Mouse (Mus musculus) adrenal gland, postnatal 14 days (tissue): ENCODE measurements around the gene Nxpe3. TPM values are rescaled to one million over a fixed set of nuclear protein-coding genes. Genes with fewer than 3 reads are reported as not detected.
A peak's percentile ranks its signal among the peaks of the same experiment; 100 is the strongest.

ENCODE experiments used
- DNase-seq: peaks from one replicate; pipeline ENCODE4 v3.0.0; 2021; ENCODE audit warnings: mixed read lengths
- long read RNA-seq, 2 experiments: library from polyadenylated mRNA; stranded (forward); transcript quantifications; one replicate each; pipeline ENCODE4 v2.0.0; 2021
- total RNA-seq: library from RNA; stranded (reverse); gene quantifications from 2 replicates; pipeline ENCODE4 v1.2.3, GENCODE M21; 2021

The Nxpe3 gene
- total RNA-seq: 1.6 and 2.6 TPM in 2 replicates
- long read RNA-seq, experiment 1: 0 reads
- long read RNA-seq, experiment 2, full-length matches to known transcripts: 1 of 2 reads
- long read RNA-seq, experiment 2, partial matches to known transcripts: 0 of 2 reads
- long read RNA-seq, experiment 2, other reads (novel, unspliced or antisense): 1 of 2 reads

DNA sequence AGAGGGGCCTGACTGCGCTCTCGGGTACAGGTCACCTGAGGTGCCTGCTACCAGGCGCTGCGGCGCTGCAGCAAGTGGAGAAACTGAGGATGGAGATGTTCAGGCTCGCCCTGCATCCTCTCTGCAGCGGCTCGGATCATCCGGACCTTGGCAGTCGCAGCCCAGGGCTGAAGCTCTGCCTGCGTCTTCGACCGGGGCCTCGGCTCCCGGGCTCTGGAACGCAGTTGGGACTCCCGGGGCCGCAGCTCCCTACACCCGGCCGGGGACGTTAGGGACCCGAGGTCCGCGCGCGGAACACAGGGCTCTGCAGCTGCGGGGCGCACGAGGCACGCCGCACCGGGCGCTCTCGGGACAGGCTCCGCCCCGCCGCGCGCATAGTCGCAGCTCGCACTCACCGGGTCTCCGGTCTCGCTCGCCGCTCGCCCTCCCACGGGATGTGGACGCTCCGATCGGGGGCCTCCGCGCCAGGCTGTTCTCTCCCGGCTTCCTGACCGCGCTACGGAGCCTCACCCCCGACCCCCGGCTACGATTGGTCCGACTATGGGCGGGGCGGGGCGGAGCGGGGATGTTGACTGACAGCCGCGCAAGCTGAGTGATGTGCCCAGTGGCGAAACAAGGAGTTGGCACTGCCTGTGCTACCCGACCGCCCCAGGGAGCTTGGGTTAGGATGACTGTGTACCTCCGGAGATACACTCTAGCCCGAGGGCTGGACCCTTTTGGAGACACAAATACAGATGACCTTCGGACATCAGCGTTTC is at the start of gene Nxpe3:
Nxpe3 (minus strand) TSS at position 393 of the 758 bp plus-strand sequence.
- DNase-seq: peak; percentile 89

DNA sequence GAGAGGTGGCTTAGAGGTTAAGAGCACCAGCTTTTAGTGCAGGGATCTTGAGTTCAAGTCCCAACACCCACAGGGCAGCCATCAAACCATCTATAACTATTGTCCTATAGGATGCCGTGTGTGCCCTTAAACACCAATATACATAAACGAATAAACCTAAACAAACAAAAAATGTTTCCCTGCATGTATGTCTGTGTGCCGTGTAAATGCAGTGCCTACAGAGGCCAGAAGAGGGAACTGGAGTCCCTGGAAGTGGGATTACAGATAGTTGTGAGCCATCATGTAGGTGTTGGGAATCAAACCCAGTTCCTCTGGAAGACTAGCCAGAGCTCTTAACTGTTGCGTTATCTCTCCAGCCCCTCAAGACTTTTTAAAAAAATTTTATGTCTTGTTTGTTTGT is 45.7 kb upstream of the Nxpe3 start:
- no peak for DNase-seq

DNA sequence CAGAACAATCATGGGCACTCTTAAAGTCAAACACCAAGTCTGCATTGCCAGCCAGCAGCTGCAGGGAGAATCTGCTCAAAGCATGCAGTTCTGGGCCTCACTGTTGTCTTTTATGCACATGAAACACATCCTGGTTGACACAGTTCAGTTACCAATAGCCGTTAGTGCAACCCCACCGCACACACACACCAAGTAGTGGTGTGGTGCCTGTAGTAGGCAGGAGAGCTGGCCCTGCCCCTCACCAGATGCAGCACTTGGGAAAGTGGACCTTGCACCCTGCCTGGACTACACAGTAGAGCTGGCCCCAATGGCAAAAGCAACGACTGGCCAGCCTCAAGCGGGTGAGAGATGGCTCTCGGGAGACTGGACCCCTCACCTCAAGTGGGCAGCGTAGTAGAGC is 44.6 kb upstream of the Nxpe3 start:
- DNase-seq: no peak

DNA sequence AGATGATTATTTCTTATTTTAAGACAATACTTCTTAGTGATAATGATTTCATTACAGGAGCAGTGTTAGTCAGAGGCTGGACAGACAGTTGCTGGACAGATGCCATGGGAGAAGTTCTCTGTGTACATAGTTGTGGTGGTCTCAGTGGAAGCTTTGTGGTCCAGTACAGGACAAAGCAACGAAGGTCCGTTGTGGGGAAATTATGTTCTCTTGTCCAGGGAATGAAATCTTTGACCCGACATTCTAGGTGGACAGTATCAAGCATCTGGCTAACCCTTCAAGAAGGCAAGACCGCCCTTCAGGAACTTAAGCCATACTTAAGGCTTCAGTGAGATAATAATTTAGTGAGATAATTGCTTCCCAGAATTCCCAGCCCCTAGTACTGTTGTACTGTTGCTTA is 43.7 kb upstream of the Nxpe3 start:
- DNase-seq: no peak

DNA sequence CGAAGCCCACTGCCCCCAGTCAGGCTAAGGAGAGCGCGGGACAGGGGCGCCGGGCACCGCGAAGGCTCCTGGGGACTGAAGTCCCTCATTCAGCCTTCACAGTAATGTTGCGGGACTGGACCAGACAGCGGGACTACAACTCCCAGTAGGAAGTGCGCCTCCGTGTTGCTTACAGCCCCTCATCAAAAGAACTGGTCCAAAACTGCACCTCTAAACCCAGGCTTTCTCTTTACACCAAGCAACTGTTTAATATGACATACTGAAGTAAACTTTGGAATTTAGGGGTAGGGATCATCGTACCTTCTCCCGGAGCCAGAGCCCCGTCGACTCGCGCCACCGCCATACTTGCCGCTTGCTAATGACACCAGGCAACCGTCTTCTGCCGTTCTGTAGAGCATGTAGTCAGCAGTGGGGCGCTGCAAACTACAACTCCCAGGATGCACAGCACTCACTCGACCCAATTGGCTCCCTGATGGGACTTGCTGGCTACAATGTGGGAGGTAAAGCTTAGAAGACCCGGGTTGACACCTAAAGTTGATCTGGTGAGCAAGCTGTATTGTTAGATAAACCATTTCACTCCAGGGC is 39.5 kb upstream of the Nxpe3 start, which contains the start of gene Cep97:
Cep97 (minus strand) TSS at position 403 of the 585 bp plus-strand sequence.
- DNase-seq: peak; percentile 92

DNA sequence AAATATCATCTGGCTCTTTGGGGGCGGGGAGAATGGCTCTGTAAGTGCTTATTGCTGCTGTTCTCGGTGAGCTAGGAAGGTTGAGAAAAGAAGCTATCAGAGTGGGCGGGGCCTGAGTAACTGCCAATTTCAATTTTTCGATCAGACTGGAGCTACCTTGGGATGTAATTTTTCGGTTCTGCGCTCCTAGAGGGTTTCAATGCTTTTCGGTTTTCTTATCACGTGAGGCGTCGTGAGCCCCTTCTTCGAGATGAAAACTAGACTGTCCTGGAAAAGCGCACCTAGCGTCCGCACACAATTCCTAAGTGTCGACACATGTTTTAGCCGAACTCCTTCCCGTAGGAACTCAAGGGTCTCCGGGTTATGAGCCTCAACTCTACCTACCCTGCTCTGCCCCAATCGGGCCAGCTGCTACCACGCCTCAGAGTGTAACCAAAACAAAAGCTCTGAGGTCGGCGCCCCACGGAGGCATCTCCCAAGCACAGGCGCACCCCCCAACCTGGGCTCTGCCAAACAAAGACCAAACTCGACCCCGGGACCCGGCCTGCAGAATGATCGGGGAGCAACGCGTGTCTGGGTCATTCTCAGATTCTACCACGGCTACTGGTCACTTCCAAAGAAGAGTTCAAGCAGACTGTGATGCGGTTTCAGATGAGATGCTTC is 38.7 kb upstream of the Nxpe3 start:
- peak; percentile 45 for DNase-seq

DNA sequence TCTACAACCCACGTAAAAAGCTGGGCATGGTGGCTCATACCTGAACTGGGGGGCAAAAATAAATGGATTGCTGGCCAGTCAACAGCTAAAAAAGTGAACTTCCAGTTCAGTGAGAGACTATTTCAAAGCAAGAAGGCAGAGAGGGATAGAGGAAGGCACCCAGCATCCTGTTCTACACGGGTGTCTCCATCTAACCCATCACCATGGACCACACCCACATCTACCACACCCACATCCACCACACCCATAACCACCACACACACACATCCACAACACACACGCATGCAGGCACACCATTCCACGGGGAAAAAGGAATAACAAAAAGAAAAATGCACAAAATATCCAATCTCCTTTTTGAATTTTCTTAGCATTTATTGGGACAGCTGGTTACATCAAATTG is 28.9 kb upstream of the Nxpe3 start:
- no peak for DNase-seq

DNA sequence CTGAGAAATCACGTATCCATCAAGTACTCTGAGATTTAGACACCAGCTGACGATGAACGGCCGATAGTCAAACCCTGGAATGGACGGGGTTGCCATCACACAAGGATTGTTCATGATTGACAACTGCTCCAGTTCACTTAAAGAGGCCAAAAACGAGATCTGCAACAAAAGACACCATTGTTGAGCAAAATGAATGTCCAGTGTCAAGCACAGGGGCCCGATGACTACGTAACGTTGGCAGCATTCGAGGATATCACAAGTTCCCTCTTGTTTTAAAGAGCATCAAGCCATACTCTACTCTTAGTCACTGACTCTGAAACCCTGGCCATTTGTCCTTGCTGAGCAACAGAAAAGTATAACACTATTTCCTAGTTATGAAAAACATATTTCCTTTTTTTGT is 27.0 kb upstream of the Nxpe3 start:
- DNase-seq: no peak

DNA sequence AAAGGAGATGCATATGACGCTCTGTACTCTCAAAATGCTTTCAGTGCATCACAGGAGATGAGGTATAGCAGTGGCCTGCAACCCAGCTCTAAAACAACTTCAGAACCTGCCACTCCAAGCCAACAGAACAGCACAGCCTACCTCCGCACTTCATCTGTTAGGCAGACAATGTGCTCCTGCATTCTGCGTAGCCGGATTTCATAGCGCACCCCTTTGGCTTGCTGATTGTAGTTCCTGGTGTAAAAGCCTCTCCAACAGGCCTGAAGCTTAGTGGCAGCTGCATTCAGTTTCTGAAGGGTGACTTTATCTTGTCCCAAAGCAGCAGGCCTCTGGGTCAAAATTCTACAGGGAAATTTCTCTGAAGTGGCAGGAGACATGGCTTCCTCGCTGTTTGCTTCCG is 19.6 kb upstream of the Nxpe3 start:
- DNase-seq: no peak

DNA sequence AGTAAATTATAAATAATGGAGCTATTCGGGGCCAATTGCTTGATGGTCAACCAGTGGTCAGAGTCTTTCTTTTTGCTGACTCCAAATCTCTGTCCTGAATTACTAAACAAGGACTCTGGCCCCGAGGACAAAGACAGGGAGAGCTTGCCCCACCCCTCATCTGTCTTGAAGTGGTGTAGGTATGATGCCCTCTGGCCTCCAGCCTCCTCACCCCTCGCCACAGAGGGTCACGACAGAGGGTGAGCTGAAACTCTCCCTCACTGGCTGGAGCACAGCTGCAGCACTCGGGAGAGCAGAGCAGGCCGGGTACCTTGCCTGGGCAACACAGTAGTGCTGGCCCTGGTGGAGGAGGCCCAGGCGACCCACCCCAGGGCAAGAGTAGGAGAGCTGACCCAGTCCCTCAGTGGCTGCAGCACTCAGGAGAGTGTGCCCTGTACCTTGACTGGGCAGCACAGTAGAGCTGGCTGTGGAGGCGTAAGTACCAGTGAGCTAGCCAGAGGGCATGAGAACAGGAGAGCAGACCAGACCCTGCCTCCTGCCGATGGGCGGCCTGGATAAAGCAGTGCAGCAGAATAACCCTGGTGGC is 15.2 kb upstream of the Nxpe3 start:
- no peak for DNase-seq

DNA sequence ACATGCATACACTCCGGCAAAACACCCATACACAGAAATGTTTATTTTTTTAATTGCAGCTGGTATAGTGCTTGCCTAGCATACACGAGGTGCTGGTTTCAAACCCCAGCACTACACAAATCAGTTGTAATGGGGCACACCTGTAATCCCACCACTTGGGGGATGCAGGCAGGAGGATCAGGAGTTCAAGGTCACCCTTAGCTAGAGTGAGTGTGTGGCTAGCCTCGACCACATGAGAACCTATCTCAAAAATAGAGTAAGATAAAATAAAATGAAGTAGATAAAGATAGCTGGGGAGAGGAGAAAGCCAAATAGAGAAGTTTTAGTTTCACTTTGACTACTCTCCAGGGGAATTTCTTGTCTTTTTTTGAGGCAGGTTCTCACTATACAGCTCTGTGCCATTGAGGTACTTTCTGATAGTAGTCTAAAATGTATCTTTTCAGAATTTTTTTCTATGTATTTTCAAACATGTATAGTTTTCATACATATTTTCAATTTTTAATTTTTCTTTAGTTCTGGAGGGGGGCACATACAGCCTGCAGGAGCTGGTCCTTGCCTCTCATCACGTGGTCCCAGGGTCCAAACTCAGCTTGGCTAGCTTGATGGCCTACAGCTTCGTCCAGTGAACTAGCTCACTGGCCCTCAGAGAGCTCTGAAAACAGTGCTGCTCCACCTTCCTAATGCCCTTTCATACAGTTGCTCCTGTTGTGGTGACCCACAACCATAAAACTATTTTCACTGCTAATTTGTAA is 12.0 kb upstream of the Nxpe3 start:
- no peak for DNase-seq

DNA sequence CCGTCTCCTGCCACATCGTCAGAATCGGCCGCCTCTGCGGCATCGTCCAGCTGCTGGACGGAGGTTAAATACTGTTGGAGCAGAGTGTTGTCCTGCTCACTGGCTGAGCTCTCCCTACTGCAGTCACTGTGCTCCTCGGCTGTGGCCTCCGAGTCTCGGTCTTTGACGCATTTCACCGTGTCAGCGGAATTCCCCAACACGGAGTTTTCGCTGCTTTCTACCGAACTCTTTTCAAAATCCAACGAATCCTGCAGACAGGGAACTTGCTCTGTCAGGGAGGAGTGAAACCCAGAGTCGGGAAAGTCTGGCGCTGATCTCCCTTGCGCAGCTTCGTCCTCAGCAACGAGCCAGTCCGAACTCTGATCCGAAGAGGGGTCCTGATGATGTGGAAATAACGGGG is 10.3 kb upstream of the Nxpe3 start:
- DNase-seq: no peak

DNA sequence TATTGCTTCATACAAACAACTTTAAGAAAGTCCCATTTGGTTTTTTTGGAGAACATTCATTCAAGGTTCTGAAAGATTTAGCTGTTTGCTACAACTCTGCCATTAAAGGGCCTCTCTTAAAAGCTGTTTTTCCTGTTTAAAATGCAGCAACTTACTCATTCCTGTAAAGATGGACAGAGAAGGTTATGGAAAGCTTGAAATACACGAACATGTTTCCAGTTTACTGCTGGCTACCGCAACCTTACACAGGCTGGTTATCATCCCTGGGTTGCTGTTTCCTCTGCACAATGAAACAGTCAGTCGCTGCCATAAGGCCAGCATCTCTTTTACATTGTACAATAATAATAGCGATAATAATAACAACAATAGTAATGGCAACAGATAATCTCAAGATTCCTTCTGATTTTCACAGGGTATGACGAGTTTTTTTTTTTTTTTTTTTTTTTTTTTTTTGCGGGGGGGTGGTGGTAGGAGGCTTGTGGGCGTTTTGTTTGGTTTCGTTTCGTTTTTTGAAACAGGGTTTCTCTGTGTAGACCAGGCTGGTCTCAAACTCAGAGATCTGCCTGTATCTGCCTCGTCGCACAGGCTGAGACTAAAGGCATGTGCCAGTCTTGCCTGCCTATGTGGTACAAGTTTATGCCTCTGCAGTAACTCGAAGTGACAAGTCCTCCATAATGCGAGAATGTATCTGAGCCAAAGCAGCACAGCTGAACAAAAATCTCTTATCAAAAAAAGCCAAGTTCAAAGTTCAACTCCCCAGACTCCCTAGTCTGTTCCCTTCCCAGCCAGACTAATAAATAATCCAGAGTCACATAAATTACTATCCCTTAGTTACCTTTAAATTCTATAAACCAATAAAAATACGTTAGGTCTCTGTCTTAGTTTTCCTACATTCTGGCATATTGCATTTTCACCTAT is 7.0 kb upstream of the Nxpe3 start:
- DNase-seq: no peak

DNA sequence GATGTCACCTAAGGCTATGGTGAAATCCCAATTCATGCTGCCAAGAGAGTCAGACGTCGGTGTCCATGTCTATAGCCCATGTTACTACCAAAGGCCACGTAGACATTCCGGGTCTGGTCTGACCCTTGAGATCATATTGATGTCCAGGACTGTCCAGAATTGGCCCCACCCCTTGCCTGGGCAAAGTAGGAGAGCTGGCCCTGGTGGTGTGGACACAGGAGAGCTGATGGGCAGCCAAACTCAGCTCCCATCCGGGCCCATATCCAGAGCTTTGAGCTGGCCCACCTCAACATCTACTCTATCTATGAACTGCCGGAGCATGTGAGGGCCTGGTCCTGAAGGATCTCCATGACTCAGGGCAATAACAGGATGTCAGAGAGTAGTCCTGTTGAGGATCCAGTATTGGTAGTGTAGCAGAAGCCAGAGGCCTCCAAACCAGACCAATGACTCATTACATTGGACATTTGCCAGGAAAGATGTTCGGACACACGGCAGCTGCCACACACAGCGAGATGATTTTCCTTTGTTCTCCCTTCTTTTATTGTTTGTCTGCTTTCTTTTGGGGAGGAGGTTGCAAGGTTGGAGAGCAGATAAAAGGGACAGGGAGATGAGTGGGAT is 3.4 kb upstream of the Nxpe3 start:
- peak; percentile 30 for DNase-seq

DNA sequence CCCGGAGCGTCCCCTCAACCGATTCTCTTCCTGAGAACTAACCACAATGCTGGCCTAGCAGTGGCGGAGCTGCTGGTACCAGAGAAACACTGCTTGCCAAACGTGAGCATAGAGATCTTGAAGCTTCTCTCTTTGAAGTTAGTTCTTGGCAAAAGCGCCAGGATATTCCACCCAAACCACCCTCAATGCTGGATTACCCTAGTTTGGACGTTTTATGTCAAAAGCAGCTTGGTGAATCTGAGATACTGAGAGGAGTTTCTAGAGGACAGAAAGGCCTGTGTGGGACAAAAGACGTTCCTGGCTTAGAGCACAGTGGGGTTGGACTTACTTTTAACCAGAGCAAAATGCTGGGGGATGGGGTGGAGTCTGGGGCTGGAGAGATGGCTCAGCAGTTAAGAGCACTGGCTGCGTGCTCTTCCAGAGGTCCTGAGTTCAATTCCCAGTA is 588 bp upstream of the Nxpe3 start:
- DNase-seq: no peak

DNA sequence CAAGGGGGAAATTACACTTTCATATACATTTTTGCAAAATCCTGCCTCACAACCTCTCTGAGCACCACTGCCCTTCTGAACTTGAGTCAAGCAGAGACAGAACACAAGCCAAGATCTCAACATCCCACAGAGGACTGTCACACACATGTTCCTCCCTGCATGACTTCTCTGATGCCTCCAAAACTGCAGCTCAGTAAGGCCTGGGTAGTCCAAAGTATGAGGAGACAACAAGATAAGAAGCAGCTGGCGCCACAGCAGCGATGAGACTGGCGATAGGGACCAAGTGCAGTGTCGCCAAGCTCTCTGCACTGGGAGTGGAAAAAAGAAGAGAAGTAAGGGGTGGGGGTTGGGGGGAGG is 571 bp downstream of the Nxpe3 start:
- DNase-seq: peak; percentile 42

DNA sequence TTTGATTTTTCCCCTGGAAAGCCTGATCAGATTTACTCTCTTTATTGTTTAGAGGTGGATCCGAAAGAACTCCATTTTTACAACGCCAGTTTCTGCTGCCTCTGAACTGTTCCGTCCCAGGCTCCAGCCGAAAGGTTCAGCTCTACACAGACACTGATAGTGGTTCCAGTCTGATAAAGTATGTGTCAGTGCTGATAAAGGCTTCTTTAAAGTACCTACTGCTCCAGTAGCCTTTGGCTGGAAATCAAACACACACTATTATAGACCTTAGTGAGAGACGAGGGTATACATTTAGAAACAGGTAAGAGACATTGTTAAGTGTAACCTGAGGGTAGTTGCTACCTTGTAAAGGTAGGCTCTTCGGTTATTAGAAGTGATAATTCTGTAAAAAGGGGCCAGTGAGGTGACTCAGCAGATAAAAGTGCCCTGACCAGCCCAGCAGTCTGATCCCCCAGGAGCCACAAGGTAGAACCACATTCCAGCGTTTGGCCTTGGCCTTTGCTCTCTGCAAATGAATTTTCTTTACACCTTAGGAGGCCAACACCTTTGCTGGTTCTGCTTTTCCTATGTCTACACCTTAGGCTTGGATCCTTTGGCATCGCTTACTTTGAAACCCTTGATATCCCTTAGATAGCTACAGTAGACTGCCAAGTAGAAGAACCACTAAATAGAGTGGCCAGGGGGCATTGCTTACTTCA is 1.5 kb downstream of the Nxpe3 start:
- no peak for DNase-seq

DNA sequence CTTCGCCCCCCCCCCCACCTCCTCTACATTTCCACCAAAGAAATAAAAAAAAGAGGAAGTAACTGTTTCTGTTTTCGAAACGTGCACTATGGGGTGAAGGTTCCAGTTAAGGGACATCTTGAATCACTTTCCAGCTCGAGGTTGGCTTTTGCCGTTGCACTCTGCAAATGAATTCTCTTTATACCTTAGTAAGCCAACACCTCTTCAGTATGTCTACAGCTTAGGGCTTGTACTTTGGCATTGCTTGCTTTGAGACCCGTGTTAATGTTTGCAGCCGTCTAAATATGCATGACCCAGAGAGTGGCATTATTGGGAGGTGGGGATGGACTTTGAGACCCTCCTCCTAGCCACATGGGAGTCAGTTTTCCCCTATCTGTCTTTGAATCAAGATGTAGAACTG is 2.6 kb downstream of the Nxpe3 start:
- no peak for DNase-seq

DNA sequence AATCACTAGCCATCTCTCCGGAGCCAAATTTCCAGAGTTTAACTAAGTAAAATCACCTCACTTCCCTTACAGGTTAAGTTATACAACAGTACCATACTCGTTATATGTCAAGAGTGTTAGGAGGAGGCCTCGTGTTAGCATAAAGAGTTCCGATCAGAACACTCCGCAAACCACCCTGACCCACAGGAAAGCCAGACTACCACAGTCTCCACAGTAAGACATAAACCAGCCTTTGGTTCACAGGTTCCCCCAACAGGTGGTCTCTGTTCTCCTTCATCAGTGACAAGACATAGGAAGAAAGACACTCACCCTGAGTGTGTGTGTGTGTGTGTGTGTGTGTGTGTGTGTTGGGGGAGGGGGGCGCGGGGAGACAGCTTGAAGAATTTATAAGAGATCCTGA is 3.7 kb downstream of the Nxpe3 start:
- DNase-seq: no peak
